In the genomic region with DNA sequence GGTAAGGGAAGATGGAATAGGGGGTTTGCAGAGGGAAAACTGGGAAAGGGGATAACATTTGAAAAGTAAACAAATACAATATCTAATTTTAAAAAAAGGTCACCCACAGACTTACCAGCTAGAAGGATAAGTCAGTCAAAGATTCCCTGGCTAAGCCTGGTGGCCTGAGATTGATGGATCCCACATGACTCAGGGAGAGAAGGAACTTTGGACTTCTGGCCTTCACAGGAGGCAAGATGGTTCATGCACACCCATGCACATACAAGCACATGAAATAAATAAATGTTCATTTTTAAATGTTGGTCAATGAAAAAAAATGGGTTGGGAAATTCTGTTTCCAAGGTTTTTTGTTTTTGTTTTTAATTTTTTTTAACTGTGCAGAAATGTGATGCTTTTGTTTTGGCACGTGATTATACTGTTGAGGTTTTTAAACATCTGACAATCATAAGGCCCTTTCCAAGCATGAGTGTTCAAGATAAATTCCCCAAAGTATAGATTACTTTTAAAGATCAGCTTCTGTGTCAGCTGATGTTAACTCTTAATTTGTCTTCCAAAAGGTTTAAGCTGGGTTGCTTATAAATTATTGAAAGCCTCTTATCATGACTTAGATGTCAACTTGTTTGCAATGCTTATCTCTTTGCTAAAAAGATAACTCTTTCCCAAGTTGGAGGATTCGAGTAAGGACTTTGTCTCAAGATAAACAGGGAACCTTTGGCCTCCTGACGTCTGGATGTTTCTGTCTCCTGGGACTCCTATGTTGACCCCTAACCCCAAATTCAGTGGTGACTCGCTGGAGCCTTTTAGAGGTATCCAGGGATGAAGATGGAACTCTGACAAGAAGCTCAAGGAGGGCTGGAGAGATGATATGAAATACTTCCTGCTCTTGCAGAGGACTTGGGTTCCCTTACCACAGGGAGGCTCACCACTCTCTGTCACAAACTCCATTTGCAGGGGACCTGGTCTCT, we compare ENCODE assay signal across 12 mouse cellular contexts.
"Had no signal": no experiment of that assay in that cellular context is flagged by ENCODE, and none has a peak within 500 bp of the region (broad histone marks: within the 10 kb centered on the region; RNA-seq: fewer than 3 reads in every experiment).

No protein-coding gene starts in this region.

- H3K9me3 ChIP-seq: limb, embryonic 12.5 days; limb, embryonic 15.5 days; liver, embryonic 13.5 days had no signal

- H3K4me1 ChIP-seq: limb, embryonic 12.5 days; limb, embryonic 15.5 days had no signal

- H3K36me3 ChIP-seq: limb, embryonic 12.5 days; limb, embryonic 15.5 days; liver, embryonic 13.5 days had no signal

- H3K27ac ChIP-seq: kidney, postnatal 0 days; left cerebral cortex, adult 2 months; limb, embryonic 12.5 days; limb, embryonic 15.5 days; liver, embryonic 13.5 days had no signal

- H3K27me3 ChIP-seq: limb, embryonic 12.5 days; limb, embryonic 15.5 days; liver, embryonic 13.5 days had no signal

- H3K4me3 ChIP-seq: left cerebral cortex, adult 2 months; limb, embryonic 12.5 days; limb, embryonic 15.5 days; liver, embryonic 13.5 days had no signal

- H3K9ac ChIP-seq: limb, embryonic 12.5 days; limb, embryonic 15.5 days; liver, embryonic 13.5 days had no signal

- DNase-seq: layer of hippocampus, postnatal 36 days; liver, embryonic 13.5 days; lung, adult 2 months; lung, postnatal 14 days; lung, postnatal 4 days; midbrain, embryonic 14.5 days; thymus, adult 18-20 months; thymus, postnatal 36 days had no signal
